Mouse (Mus musculus): Measurements from ENCODE around the gene Mlh3.

The Mlh3 gene

GRCm38 (mm10) chr12:85286941-85287340 is 16.5 kb upstream of the Mlh3 start:
- in situ Hi-C loops (cut with MboI; ENCODE audit: low pct_unique_long_range_greater_than_20kb in 1 of 2, low sequenced_read_pairs in 2 of 2, unreplicated experiment in 1 of 2) = loop anchor here (10.0 kb wide), 2 partner anchors 122 to 142 kb away; no protein-coding TSS in a partner anchor

DNA sequence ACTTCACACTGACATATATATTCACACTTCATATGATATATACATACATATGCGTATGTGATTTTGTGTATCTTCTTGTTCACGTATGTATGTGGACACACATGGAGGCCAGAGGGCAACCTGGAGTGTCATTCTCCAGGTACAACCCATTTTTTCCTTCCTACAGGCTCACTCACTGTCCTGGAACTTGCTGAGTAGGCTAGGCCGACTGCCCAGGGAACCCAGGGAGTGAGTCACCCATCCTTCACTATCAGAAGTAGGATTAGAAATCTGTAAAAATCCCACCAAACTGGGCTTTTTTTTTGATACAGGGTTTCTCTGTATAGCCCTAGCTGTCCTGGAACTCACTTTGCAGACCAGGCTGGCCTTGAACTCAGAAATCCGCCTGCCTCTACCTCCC is 14.6 kb upstream of the Mlh3 start:
- in situ Hi-C loops (cut with MboI; ENCODE audit: low pct_unique_long_range_greater_than_20kb in 1 of 2, low sequenced_read_pairs in 2 of 2, unreplicated experiment in 1 of 2) = loop anchor here (10.0 kb wide), 2 partner anchors 120 to 140 kb away; no protein-coding TSS in a partner anchor

GRCm38 (mm10) chr12:85284331-85284730 is 13.9 kb upstream of the Mlh3 start:
- in situ Hi-C loops (cut with MboI; ENCODE audit: low pct_unique_long_range_greater_than_20kb in 1 of 2, low sequenced_read_pairs in 2 of 2, unreplicated experiment in 1 of 2) = loop anchor here (10.0 kb wide), 2 partner anchors 120 to 140 kb away; no protein-coding TSS in a partner anchor

- in situ Hi-C loops (cut with MboI; ENCODE audit: low pct_unique_long_range_greater_than_20kb in 1 of 2, low sequenced_read_pairs in 2 of 2, unreplicated experiment in 1 of 2) = loop anchor here (10.0 kb wide), 2 partner anchors 117 to 137 kb away; no protein-coding TSS in a partner anchor
Measured at GRCm38 (mm10) chr12:85281756-85282155, 11.4 kb upstream of the Mlh3 start.

- in situ Hi-C loops (cut with MboI; ENCODE audit: low pct_unique_long_range_greater_than_20kb in 1 of 2, low sequenced_read_pairs in 2 of 2, unreplicated experiment in 1 of 2) = loop anchor here (10.0 kb wide), 2 partner anchors 116 to 136 kb away; no protein-coding TSS in a partner anchor
Measured at GRCm38 (mm10) chr12:85280845-85281651, 10.6 kb upstream of the Mlh3 start.

DNA sequence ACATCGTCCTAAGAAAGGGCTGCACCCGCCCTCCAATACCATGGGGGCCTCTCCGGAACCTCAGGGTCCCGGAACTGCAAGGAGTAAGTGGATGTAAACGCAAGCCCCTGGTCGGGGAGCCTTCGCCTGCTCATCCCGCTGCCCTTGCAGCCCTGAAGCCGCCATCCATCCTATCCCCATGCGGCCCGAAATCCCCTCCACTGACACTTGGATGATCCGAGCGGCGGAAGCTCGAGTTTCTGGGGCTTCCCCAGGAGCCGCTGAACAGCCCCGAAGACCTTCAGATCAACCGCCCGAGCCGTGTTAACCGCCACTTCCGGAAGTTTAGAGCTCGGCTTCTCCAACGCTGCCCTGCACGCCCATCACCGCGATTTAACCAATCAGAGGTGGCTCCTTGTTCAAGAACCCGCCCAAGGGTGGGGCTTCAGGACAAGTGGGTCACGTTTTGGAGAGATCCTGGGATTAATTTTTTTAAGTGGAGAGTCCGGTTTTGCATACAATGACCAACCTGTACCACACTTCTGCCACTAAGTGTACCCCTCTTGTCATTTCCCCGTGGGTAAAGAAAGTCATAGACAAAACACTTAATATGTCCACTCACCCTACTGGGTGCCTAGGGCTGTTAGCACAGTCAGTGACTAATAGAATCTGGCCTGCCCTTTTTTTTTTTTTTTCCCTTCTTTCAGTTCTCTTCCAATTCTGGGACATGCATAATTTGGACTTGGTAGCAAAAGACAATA is 9.9 kb upstream of the Mlh3 start:
- in situ Hi-C loops (cut with MboI; ENCODE audit: low pct_unique_long_range_greater_than_20kb in 1 of 2, low sequenced_read_pairs in 2 of 2, unreplicated experiment in 1 of 2) = loop anchor here (10.0 kb wide), 2 partner anchors 115 to 135 kb away; no protein-coding TSS in a partner anchor

GRCm38 (mm10) chr12:85279396-85280080 is 9.1 kb upstream of the Mlh3 start:
- in situ Hi-C loops (cut with MboI; ENCODE audit: low pct_unique_long_range_greater_than_20kb in 1 of 2, low sequenced_read_pairs in 2 of 2, unreplicated experiment in 1 of 2) = loop anchor here (10.0 kb wide), 2 partner anchors 115 to 135 kb away; no protein-coding TSS in a partner anchor

DNA sequence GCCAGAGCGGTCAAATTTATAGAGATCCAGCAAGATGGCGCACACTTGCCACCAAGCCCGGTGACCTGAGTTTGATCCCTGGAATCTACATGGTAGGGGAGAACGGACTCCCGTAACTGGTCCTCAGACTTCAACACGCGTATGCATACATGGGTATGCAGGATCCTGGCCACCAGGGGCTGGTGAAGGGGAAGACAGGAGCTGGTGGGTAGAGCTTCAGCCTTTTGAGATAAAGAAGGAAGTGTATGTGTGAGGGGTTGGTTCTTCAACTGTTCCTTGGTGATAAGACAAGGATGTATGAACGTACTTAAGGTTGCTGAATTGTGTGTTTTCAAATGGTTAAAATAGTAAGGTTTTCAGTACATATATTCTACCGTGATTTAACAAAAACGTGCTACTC is 8.5 kb upstream of the Mlh3 start:
- in situ Hi-C loops (cut with MboI; ENCODE audit: low pct_unique_long_range_greater_than_20kb in 1 of 2, low sequenced_read_pairs in 2 of 2, unreplicated experiment in 1 of 2) = no loop called here

- in situ Hi-C loops (cut with MboI; ENCODE audit: low pct_unique_long_range_greater_than_20kb in 1 of 2, low sequenced_read_pairs in 2 of 2, unreplicated experiment in 1 of 2) = no loop called here
Measured at GRCm38 (mm10) chr12:85276273-85276672, 5.9 kb upstream of the Mlh3 start.

DNA sequence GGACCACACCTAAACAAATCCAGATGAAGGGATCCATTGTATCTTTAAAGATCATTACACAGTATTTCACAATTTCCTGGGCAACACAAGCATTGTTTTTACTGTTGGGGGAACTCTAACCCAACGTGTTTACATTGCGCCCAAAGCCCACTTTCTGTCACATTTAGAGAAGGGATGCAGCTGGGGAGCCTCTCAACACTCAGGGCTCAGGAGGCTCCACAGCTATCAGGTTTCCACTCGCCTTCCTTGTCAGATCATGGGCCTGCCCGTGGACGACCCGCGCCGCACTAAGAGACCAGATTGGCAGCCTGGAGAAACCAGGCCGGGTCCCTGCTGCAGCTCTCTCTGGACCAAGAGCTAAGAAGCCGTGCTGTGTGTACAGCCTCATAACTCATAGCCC is 3.1 kb upstream of the Mlh3 start:
- in situ Hi-C loops (cut with MboI; ENCODE audit: low pct_unique_long_range_greater_than_20kb in 1 of 2, low sequenced_read_pairs in 2 of 2, unreplicated experiment in 1 of 2) = no loop called here

GRCm38 (mm10) chr12:85271843-85272206 is 1.4 kb upstream of the Mlh3 start:
- in situ Hi-C loops (cut with MboI; ENCODE audit: low pct_unique_long_range_greater_than_20kb in 1 of 2, low sequenced_read_pairs in 2 of 2, unreplicated experiment in 1 of 2) = no loop called here

- in situ Hi-C loops (cut with MboI; ENCODE audit: low pct_unique_long_range_greater_than_20kb in 1 of 2, low sequenced_read_pairs in 2 of 2, unreplicated experiment in 1 of 2) = no loop called here
Measured at GRCm38 (mm10) chr12:85271132-85271842, 888 bp upstream of the Mlh3 start.

DNA sequence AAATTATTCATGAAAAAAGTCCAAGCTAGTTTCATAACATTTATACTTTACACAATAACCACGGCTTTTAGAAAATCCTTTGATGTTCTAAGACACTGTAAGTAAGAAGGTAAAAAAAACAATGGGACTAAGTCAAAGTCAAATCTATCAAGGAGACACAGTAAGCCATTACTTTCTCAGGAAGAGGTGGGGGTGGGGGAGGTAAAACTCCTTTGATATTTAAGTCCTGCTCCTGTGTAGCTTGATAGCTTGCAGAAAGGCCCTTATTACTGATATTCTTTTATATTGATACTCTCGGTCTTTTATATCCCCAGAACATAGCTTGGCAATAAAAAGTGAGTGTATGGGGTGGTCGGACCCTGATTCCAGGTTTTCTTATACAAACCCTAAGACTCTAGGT is 578 bp downstream of the Mlh3 start:
- in situ Hi-C loops (cut with MboI; ENCODE audit: low pct_unique_long_range_greater_than_20kb in 1 of 2, low sequenced_read_pairs in 2 of 2, unreplicated experiment in 1 of 2) = no loop called here

DNA sequence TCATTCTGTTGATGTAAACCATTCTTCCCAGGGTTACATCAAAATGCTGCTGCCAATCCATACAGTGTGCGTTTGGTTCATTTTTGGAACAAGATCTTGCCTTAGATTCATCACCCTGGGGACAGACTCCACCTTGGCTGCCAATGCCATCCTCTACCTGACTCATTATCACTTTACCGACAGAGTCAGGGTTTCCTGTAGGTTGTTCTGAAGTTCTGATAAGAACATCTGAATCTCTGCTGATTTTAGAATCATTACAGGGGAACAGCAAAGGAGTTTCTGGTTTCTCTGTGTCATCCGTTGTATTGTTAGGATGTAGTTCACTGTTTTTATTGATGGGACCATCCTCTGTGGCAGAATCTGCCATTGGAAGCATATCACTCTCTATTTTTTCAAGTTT is 4.2 kb downstream of the Mlh3 start:
- in situ Hi-C loops (cut with MboI; ENCODE audit: low pct_unique_long_range_greater_than_20kb in 1 of 2, low sequenced_read_pairs in 2 of 2, unreplicated experiment in 1 of 2) = no loop called here

GRCm38 (mm10) chr12:85264940-85265339 is 5.5 kb downstream of the Mlh3 start:
- in situ Hi-C loops (cut with MboI; ENCODE audit: low pct_unique_long_range_greater_than_20kb in 1 of 2, low sequenced_read_pairs in 2 of 2, unreplicated experiment in 1 of 2) = no loop called here

- in situ Hi-C loops (cut with MboI; ENCODE audit: low pct_unique_long_range_greater_than_20kb in 1 of 2, low sequenced_read_pairs in 2 of 2, unreplicated experiment in 1 of 2) = no loop called here
Measured at GRCm38 (mm10) chr12:85264531-85264930, 5.9 kb downstream of the Mlh3 start.

GRCm38 (mm10) chr12:85263190-85263589 is 7.2 kb downstream of the Mlh3 start:
- in situ Hi-C loops (cut with MboI; ENCODE audit: low pct_unique_long_range_greater_than_20kb in 1 of 2, low sequenced_read_pairs in 2 of 2, unreplicated experiment in 1 of 2) = no loop called here

- in situ Hi-C loops (cut with MboI; ENCODE audit: low pct_unique_long_range_greater_than_20kb in 1 of 2, low sequenced_read_pairs in 2 of 2, unreplicated experiment in 1 of 2) = no loop called here
Measured at GRCm38 (mm10) chr12:85262489-85262888, 7.9 kb downstream of the Mlh3 start.
